Mouse (Mus musculus) left cerebral cortex, postnatal 10 days (tissue): ENCODE measurements around the gene Tmem80. TPM values are rescaled to one million over a fixed set of nuclear protein-coding genes. Genes with fewer than 3 reads are reported as not detected.
A peak's percentile ranks its signal among the peaks of the same experiment; 100 is the strongest.

ENCODE experiments used
- DNase-seq, 2 experiments: peaks; one replicate each; pipeline ENCODE4 v3.0.0; 2021 to 2022; ENCODE audit warnings: low spot score in 2 of 2, mixed read lengths in 1 of 2; ENCODE audit errors: extremely low spot score in 1 of 2
- intact Hi-C: fragments of 180-260 bp; cut with DNase I; formaldehyde crosslinking; loops from one replicate; pipeline ENCODE4 v1.15.1; 2025
- total RNA-seq, 2 experiments: library from RNA; stranded (reverse); gene quantifications; 2 replicates each; pipeline ENCODE4 v1.2.3; 2021

Gene Tmem80
- total RNA-seq, 2 experiments from 2014 or later: 21.6 to 23.5 TPM

- no peak for DNase-seq
- intact Hi-C loops: no loop called here
These were observed 17.2 kb downstream of the Tmem80 start for GRCm38 (mm10) chr7:141344787-141345186.

GRCm38 (mm10) chr7:141351061-141351460 is 23.5 kb downstream of the Tmem80 start:
- DNase-seq: no peak
- intact Hi-C loops: no loop called here

- no peak for DNase-seq
- intact Hi-C loops: no loop called here
These were observed 27.5 kb downstream of the Tmem80 start for GRCm38 (mm10) chr7:141355051-141355450.

DNA sequence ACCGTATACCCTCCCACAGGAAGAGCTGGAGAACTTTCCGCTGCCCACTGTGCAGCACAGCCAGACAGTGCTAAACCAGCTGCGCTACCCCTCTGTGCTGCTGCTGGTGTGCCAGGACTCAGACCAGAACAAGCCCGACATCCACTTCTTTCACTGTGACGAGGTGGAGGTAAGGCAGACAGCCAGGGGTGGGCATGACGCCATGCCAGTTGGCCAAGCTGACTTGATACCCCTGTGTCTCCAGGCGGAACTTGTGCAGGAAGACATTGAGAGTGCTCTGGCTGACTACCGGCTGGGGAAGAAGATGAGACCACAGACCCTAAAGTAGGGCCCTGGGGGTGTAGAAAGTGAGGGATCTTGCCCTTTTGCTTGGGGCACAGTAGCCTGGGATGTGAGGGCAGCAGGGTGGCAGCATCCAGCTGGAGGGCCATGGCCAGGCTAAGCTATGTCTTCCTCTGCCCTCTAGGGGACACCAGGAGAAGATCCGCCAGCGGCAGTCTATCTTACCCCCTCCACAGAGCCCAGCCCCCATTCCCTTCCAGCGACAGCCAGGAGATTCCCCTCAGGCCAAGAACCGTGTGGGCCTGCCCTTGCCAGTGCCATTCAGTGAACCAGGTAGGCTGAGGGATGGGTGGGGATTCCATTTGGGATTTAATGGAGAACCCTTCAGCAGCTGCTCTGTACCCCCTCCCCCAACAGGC is 28.2 kb downstream of the Tmem80 start:
- peak in 1 of 2 experiments; percentile 59 for DNase-seq
- intact Hi-C loops: no loop called here

DNA sequence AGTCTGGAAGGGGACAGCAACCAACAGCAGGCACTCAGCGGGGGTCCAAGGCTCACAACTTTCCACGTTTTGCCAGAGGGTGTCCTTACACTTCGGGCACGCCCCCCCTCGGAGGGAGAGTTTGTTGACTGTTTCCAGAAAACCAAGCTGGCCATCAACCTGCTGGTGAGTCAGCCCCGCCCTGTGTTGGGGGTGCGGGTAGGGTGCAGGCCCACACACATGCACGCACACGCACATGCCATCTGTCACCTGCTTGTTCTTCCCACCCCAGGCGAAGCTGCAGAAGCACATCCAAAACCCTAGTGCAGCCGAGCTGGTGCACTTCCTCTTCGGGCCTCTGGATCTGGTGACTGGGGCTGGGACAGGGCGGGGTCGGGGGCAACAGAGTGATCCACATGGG is 29.4 kb downstream of the Tmem80 start:
- DNase-seq: peak in 1 of 2 experiments; percentile 49
- intact Hi-C loops: no loop called here

- intact Hi-C loops: loop anchor here (5.0 kb wide), 1 partner anchor 94 kb away; the partner anchor contains the start of gene Irf7
- peak in 1 of 2 experiments; percentile 38 for DNase-seq
These were observed 34.0 kb downstream of the Tmem80 start for GRCm38 (mm10) chr7:141361510-141361909.

DNA sequence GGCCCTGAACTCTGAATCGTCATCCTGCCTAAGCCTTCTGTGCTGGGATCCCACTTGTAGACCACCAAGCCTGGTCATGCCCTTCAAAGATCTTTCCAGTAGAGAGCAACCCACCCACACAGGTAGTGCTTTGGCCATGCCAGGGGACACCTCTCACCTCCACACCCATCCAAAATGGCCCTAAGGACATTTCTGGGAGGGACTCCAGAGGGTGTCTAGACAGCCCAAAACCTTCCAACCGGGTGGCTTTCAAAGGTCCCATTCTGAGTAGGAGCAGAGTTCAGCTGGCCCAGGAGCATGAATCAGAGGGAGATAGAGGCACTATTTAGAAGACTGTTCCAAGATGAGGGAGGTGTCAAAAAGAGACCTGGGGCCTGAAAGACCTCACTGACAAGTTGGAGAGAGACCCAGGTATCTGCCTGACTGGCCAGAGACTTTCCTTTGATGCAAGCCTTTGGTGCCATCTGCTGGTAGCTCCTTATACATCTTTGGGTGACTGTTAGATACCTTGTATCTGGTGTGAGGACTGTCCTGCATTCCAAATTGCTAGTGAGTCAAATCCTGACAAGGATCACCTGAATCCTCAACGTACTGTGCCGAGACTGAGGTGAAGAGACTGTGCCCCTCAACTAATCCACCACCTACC is 35.7 kb downstream of the Tmem80 start:
- intact Hi-C loops: loop anchor here (5.0 kb wide), 1 partner anchor 96 kb away; the partner anchor contains the start of gene Irf7
- DNase-seq: peak; percentile 69 to 72

- intact Hi-C loops: loop anchor here (5.0 kb wide), 1 partner anchor 96 kb away; the partner anchor contains the start of gene Irf7
- no peak for DNase-seq
These were observed 36.2 kb downstream of the Tmem80 start for GRCm38 (mm10) chr7:141363752-141364125.

- intact Hi-C loops: loop anchor here (5.0 kb wide), 1 partner anchor 97 kb away; the partner anchor contains the start of gene Irf7
- no peak for DNase-seq
These were observed 37.0 kb downstream of the Tmem80 start for GRCm38 (mm10) chr7:141364349-141365048.

DNA sequence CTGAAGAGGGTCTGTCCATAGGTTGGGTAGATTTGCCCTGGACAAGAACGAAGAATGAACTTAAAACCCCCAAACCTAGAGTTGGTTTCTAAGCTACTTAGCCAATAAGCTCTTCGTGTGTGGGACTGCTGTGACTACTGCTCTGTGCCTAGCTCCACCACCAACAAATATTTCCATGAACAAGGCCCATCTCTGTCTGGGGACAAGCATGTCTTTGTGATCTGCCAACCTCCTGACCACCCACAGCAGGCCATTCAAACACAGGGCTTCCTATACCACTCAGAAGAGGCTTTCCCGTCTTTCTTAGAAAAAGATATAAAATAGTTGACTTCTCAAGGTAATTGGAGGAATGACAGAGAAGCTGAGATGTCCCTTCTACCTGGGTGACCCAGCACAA is 37.5 kb downstream of the Tmem80 start:
- DNase-seq: no peak
- intact Hi-C loops: no loop called here

DNA sequence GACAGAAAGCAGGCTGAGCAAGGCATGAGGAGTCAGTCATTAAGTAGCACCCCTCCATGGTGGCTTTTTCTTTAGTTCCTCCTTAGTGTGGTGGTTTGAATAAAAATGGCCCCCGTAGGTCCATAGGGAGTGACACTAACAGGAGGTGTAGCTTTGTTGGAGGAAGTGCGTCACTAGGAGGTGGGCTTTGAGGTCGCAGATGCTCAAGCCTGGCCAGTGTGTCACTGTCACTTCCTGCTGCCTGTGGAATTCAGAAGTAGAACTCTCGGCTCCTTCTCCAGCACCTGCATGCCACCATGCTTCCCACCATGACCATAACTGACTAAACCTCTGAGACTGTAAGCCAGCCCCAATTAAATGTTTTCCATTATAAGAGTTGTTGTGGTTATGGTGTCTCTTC is 39.8 kb downstream of the Tmem80 start:
- intact Hi-C loops: no loop called here
- no peak for DNase-seq

- intact Hi-C loops: no loop called here
- no peak for DNase-seq
These were observed 42.4 kb downstream of the Tmem80 start for GRCm38 (mm10) chr7:141369918-141370317.

- DNase-seq: no peak
- intact Hi-C loops: no loop called here
These were observed 44.5 kb downstream of the Tmem80 start for GRCm38 (mm10) chr7:141371942-141372595.

DNA sequence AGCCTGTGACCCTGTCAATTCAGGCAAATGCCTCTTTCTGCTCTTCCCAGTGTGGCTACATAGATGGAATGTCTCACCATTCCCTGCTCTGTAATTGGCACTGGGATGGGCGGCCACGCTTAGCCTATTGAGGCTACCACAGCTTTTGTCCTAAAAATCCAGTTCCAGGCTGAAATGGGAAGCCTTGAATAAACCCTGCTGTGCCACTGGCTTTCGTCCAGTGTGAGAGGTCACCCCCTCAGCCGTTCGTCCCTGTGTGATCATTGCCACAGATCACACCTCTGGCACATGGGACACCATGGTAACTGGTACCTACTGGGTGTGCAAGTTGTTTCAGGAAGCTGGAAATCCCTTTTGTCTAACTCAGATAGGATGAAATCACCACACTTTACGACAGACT is 46.1 kb downstream of the Tmem80 start:
- intact Hi-C loops: no loop called here

DNA sequence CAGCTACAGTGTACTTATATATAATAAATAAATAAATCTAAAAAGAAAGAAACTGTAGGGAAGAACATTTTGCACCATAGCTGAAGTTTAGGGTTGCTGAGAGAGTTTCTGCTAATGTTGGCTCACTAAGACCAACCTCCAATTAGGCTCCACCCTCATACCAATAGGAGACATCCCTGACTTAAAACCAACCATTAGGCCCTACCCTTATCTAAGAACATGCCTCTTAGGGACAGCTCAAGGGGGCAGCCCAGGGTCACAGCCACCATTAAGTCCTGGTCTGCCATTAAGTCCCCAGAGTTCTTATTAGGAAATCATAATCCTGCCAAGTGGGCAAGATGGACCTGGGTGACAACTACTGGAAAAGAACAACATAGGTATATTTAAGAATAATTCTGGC is 46.9 kb downstream of the Tmem80 start:
- intact Hi-C loops: no loop called here
- DNase-seq: no peak

More for the DNA sequence above, 46.1 kb downstream of the Tmem80 start:
- DNase-seq: no peak

DNA sequence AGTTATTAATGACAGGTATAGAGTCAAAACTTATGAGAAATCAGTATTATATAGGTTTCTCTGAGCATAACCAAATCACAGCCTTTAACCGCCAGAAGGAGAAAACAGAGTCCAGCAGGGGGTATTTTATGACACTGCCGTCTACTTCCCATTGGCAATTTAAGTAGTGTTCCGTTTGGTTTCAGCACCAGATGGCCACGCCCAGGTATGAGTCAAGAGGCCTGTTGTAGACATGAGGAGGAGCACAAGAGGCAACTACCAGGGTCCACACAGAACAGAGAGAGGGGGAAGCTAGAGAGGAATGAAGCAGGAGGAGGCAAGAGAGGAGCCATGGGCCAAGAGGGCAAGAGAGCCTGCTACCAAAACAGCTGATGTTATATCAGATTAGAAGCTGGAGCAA is 52.0 kb downstream of the Tmem80 start:
- intact Hi-C loops: no loop called here
- DNase-seq: no peak

GRCm38 (mm10) chr7:141381068-141381835 is 53.7 kb downstream of the Tmem80 start:
- intact Hi-C loops: no loop called here
- DNase-seq: no peak
